Mouse (Mus musculus) erythroblast, embryonic 14.5 days (primary cell): ENCODE measurements around the gene Hsdl1.

ENCODE experiments used
- GATA1 ChIP-seq: IDR thresholded peaks from 2 replicates; pipeline ENCODE4 v1.6.1; 2012; ENCODE audit warnings: low read length, inconsistent platforms, mixed read lengths
- TAL1 ChIP-seq: IDR thresholded peaks from 3 replicates; pipeline ENCODE4 v1.6.1; 2012; ENCODE audit warnings: low read length, inconsistent platforms, mixed read lengths

DNA sequence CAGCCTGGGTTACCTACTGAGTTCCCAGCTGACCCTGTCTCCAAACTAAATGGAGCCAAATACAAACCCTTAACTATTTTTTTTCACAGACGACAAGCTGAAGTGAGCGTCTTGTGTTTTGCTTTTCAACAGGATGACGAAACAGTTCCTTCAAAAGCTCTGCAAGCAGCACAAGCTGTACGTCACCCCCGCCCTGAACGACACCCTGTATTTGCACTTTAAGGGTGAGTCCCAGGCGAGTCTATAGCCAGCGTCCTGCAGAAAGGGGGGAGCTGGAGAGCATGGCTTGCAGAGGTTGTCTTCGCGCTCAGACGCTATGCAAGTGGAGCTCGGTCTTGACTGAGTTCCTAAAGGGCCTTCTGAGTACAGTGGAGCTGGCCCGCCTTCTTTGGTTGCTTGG is 4.1 kb upstream of the Hsdl1 start:
- no peak for TF ChIP-seq TAL1
- TF ChIP-seq GATA1 = no peak
